Comparison of ENCODE assay signal across 8 mouse cellular contexts in genomic region chrX:73053860-73054563, GRCm38 (mm10). TPM values are rescaled to one million over a fixed set of nuclear protein-coding genes. Genes with fewer than 3 reads are reported as not detected.
A peak's percentile ranks its signal among the peaks of the same experiment; 100 is the strongest.
DNase-seq lines count a peak whose midpoint lies in the region; ATAC-seq and TF ChIP-seq lines count a peak whose summit lies in the region.

No protein-coding gene starts in this region.

- no peak overlapping the region for H3K27ac ChIP-seq in bone marrow, adult 2 months (ENCODE audit: control insufficient read depth, insufficient read depth, low read depth, low read length, poor library complexity)
- no peak overlapping the region for H3K27ac ChIP-seq in embryonic facial prominence, embryonic 15.5 days (replicated peaks)
- no peak overlapping the region for H3K27ac ChIP-seq in limb, embryonic 13.5 days
- peak overlapping the region; percentile 53 for H3K27ac ChIP-seq in midbrain, embryonic 16.5 days (ENCODE audit: low read length)
- H3K27ac ChIP-seq in spleen, adult 2 months (ENCODE audit: insufficient read depth, low read length) = no peak overlapping the region

- H3K27me3 ChIP-seq in embryonic facial prominence, embryonic 15.5 days = no peaks in the 10 kb centered on the region
- H3K27me3 ChIP-seq in limb, embryonic 13.5 days = 0 out of 2 replicates have a peak, but pooled peaks cover 3% of the 10 kb centered on the region
- no peaks in the 10 kb centered on the region for H3K27me3 ChIP-seq in midbrain, embryonic 16.5 days (ENCODE audit: control insufficient read depth, insufficient read depth, low read depth, low read length)
- H3K27me3 ChIP-seq in spleen, adult 2 months (ENCODE audit: control insufficient read depth, insufficient read depth, low read length) = no peaks in the 10 kb centered on the region

- H3K4me1 ChIP-seq in bone marrow, adult 2 months (ENCODE audit: control insufficient read depth, insufficient read depth, low read length) = no peaks in the 10 kb centered on the region
- no peaks in the 10 kb centered on the region for H3K4me1 ChIP-seq in embryonic facial prominence, embryonic 15.5 days
- no peaks in the 10 kb centered on the region for H3K4me1 ChIP-seq in limb, embryonic 13.5 days
- no peaks in the 10 kb centered on the region for H3K4me1 ChIP-seq in midbrain, embryonic 16.5 days (ENCODE audit: control insufficient read depth, insufficient read depth, low read length)
- no peaks in the 10 kb centered on the region for H3K4me1 ChIP-seq in spleen, adult 2 months (ENCODE audit: control insufficient read depth, insufficient read depth, insufficient read length)

- ATAC-seq in embryonic facial prominence, embryonic 15.5 days (ENCODE audit: insufficient number of reproducible peaks, low FRiP score, low TSS enrichment, low read depth) = peak; percentile 87
- ATAC-seq in limb, embryonic 13.5 days (ENCODE audit: low FRiP score, low read depth) = peak; percentile 91
- peak; percentile 97 for ATAC-seq in midbrain, embryonic 16.5 days

- H3K4me3 ChIP-seq in bone marrow, adult 2 months (replicated peaks; ENCODE audit: control insufficient read depth, low read depth, low read length) = no peak overlapping the region
- peak overlapping the region; percentile 15; the same call in 1 of the 2 replicates for H3K4me3 ChIP-seq in embryonic facial prominence, embryonic 15.5 days (replicated peaks)
- H3K4me3 ChIP-seq in limb, embryonic 13.5 days = peak overlapping the region; percentile 17; the same call in 1 of the 2 replicates
- no peak overlapping the region for H3K4me3 ChIP-seq in midbrain, embryonic 16.5 days (ENCODE audit: low read depth, low read length)
- no peak overlapping the region for H3K4me3 ChIP-seq in spleen, adult 2 months (ENCODE audit: extremely low read depth, insufficient read depth, insufficient read length)

- H3K9ac ChIP-seq in embryonic facial prominence, embryonic 15.5 days = no peak overlapping the region
- no peak overlapping the region for H3K9ac ChIP-seq in limb, embryonic 13.5 days
- H3K9ac ChIP-seq in midbrain, embryonic 16.5 days (ENCODE audit: low read depth, low read length) = no peak overlapping the region

- TF ChIP-seq CTCF in bone marrow, adult 2 months (IDR thresholded peaks at IDR 0.05; ENCODE audit: control insufficient read depth, insufficient read depth, low read length) = peak; percentile 92
- peak; percentile 87 for TF ChIP-seq CTCF in spleen, adult 2 months (IDR thresholded peaks at IDR 0.05; ENCODE audit: extremely low read depth, insufficient read depth, insufficient read length, insufficient replicate concordance)

- WGBS in bone marrow, adult 2 months = 9% methylated on average over 14 of the region's 14 CpGs
- WGBS in embryonic facial prominence, embryonic 15.5 days = 9% methylated on average over 14 of the region's 14 CpGs
- WGBS in limb, embryonic 13.5 days = 11% methylated on average over 14 of the region's 14 CpGs
- WGBS in midbrain, embryonic 16.5 days = 14% methylated on average over 14 of the region's 14 CpGs
- WGBS in spleen, adult 2 months = 27% methylated on average over 14 of the region's 14 CpGs

- DNase-seq in A20 (ENCODE audit: low read depth, low spot score) = peak; percentile 85
- peak; percentile 93 for DNase-seq in heart, adult 9 months (ENCODE audit: low spot score in 2 of 2)
- peak; percentile 95 for DNase-seq in kidney, adult 9 months
- DNase-seq in spleen, adult 2 months (ENCODE audit: low read depth in 1 of 2, low spot score in 2 of 2) = peak; percentile 72 to 81

- TF ChIP-seq POLR2A in bone marrow, adult 2 months (IDR thresholded peaks at IDR 0.05; ENCODE audit: borderline replicate concordance, control insufficient read depth, low read depth, low read length) = no peak
- no peak for TF ChIP-seq POLR2A in spleen, adult 2 months (IDR thresholded peaks at IDR 0.05; ENCODE audit: low read depth, low read length)

- H3K9me3 ChIP-seq in embryonic facial prominence, embryonic 15.5 days (replicated peaks) = no peaks in the 10 kb centered on the region
- H3K9me3 ChIP-seq in limb, embryonic 13.5 days = no peaks in the 10 kb centered on the region
- no peaks in the 10 kb centered on the region for H3K9me3 ChIP-seq in midbrain, embryonic 16.5 days (replicated peaks; ENCODE audit: control insufficient read depth, low read length, poor library complexity, severe bottlenecking)

- peak overlapping the region; percentile 29 for H3K4me2 ChIP-seq in embryonic facial prominence, embryonic 15.5 days (replicated peaks)
- H3K4me2 ChIP-seq in limb, embryonic 13.5 days (replicated peaks) = peak overlapping the region; percentile 43
- peak overlapping the region; percentile 32 for H3K4me2 ChIP-seq in midbrain, embryonic 16.5 days (ENCODE audit: low read length)

- H3K36me3 ChIP-seq in embryonic facial prominence, embryonic 15.5 days = no peaks in the 10 kb centered on the region
- H3K36me3 ChIP-seq in limb, embryonic 13.5 days = no peaks in the 10 kb centered on the region
- no peaks in the 10 kb centered on the region for H3K36me3 ChIP-seq in midbrain, embryonic 16.5 days (ENCODE audit: control insufficient read depth, insufficient read depth, low read length)
- no peaks in the 10 kb centered on the region for H3K36me3 ChIP-seq in spleen, adult 2 months (ENCODE audit: control insufficient read depth, insufficient read depth, low read length)

RNA-seq across cellular contexts. Expression of gene Pnma3, which starts 10.6 kb away (rescaled TPM):
- polyA plus RNA-seq in bone marrow, adult 2 months (2011; ENCODE audit: insufficient read depth, insufficient read length, low replicate concordance, missing spikeins) = not detected in 2 replicates
- 0.12 and 0.16 TPM in 2 replicates for polyA plus RNA-seq in embryonic facial prominence, embryonic 15.5 days (2015; fragmentation: Nextera tagmentation; extraction: Ambion mirVana)
- 0.29 and 0.32 TPM in 2 replicates for polyA plus RNA-seq in limb, embryonic 13.5 days (2015; fragmentation: Nextera tagmentation; extraction: Ambion mirVana)
- polyA plus RNA-seq in midbrain, embryonic 16.5 days (2015; fragmentation: Nextera tagmentation; extraction: Ambion mirVana) = 5.5 and 5.6 TPM in 2 replicates
- polyA plus RNA-seq in spleen, adult 2 months (2012; rRNA removed) = not detected in 2 replicates

RNA-seq across cellular contexts. Expression of gene Pnma5, which starts 17.1 kb away (rescaled TPM):
- not detected in 2 replicates for polyA plus RNA-seq in bone marrow, adult 2 months (2011; ENCODE audit: insufficient read depth, insufficient read length, low replicate concordance, missing spikeins)
- polyA plus RNA-seq in embryonic facial prominence, embryonic 15.5 days (2015; fragmentation: Nextera tagmentation; extraction: Ambion mirVana) = 0.16 and 0.30 TPM in 2 replicates
- polyA plus RNA-seq in limb, embryonic 13.5 days (2015; fragmentation: Nextera tagmentation; extraction: Ambion mirVana) = 0.20 and 0.24 TPM in 2 replicates
- 0.10 and 0.11 TPM in 2 replicates for polyA plus RNA-seq in midbrain, embryonic 16.5 days (2015; fragmentation: Nextera tagmentation; extraction: Ambion mirVana)
- not detected in 2 replicates for polyA plus RNA-seq in spleen, adult 2 months (2012; rRNA removed)

RNA-seq across cellular contexts. Expression of gene Xlr4a, which starts 28.3 kb away (rescaled TPM):
- 2.2 and 10.0 TPM in 2 replicates for polyA plus RNA-seq in bone marrow, adult 2 months (2011; ENCODE audit: insufficient read depth, insufficient read length, low replicate concordance, missing spikeins)
- polyA plus RNA-seq in embryonic facial prominence, embryonic 15.5 days (2015; fragmentation: Nextera tagmentation; extraction: Ambion mirVana) = 0.53 and 0.72 TPM in 2 replicates
- polyA plus RNA-seq in limb, embryonic 13.5 days (2015; fragmentation: Nextera tagmentation; extraction: Ambion mirVana) = 0.65 and 1.2 TPM in 2 replicates
- polyA plus RNA-seq in midbrain, embryonic 16.5 days (2015; fragmentation: Nextera tagmentation; extraction: Ambion mirVana) = 0.46 and 0.58 TPM in 2 replicates
- polyA plus RNA-seq in spleen, adult 2 months (2012; rRNA removed) = 0.64 and 0.67 TPM in 2 replicates

RNA-seq across cellular contexts. Expression of gene Xlr3a, which starts 42.9 kb away (rescaled TPM):
- polyA plus RNA-seq in bone marrow, adult 2 months (2011; ENCODE audit: insufficient read depth, insufficient read length, low replicate concordance, missing spikeins) = 3.3 TPM in 1 of 2 replicates, not detected in the other
- polyA plus RNA-seq in embryonic facial prominence, embryonic 15.5 days (2015; fragmentation: Nextera tagmentation; extraction: Ambion mirVana) = 2.0 and 2.1 TPM in 2 replicates
- polyA plus RNA-seq in limb, embryonic 13.5 days (2015; fragmentation: Nextera tagmentation; extraction: Ambion mirVana) = 2.4 and 2.8 TPM in 2 replicates
- polyA plus RNA-seq in midbrain, embryonic 16.5 days (2015; fragmentation: Nextera tagmentation; extraction: Ambion mirVana) = 5.3 and 6.5 TPM in 2 replicates
- polyA plus RNA-seq in spleen, adult 2 months (2012; rRNA removed) = 0.11 TPM in 1 of 2 replicates, not detected in the other

Comparison
In these comparisons a context has a peak if more than half of its experiments do, and no peak if none do; other contexts are left out.
1. H3K4me3 ChIP-seq: peak in embryonic facial prominence, embryonic 15.5 days (single experiment) and limb, embryonic 13.5 days (single experiment); none in bone marrow, adult 2 months (single experiment), midbrain, embryonic 16.5 days (single experiment) and spleen, adult 2 months (single experiment).
2. Peak in every context shown above with its lines, with median percentiles within 50 percentile points of each other: DNase-seq, ATAC-seq and H3K4me2 ChIP-seq.